Mouse (Mus musculus) inflammation-experienced regulatory T-cells, adult 6 months (primary cell): ENCODE results near the gene Gnb5. TPM values are rescaled to one million over a fixed set of nuclear protein-coding genes. Genes with fewer than 3 reads are reported as not detected.

Source experiments
- ATAC-seq: one replicate; pipeline ENCODE4 v1.8.0; 2017
- polyA plus RNA-seq, 3 experiments: library from polyadenylated mRNA; unstranded; fragments of 100-300 nt; shearing (Covaris generic); gene quantifications; one replicate each; pipeline ENCODE4 v1.2.1; 2017

Gnb5 gene
- 10 to 100 TPM in 1 of 3 experiments, 1 to 10 TPM in 2; 6.8 to 10.1 (median 8.8) TPM for polyA plus RNA-seq

DNA sequence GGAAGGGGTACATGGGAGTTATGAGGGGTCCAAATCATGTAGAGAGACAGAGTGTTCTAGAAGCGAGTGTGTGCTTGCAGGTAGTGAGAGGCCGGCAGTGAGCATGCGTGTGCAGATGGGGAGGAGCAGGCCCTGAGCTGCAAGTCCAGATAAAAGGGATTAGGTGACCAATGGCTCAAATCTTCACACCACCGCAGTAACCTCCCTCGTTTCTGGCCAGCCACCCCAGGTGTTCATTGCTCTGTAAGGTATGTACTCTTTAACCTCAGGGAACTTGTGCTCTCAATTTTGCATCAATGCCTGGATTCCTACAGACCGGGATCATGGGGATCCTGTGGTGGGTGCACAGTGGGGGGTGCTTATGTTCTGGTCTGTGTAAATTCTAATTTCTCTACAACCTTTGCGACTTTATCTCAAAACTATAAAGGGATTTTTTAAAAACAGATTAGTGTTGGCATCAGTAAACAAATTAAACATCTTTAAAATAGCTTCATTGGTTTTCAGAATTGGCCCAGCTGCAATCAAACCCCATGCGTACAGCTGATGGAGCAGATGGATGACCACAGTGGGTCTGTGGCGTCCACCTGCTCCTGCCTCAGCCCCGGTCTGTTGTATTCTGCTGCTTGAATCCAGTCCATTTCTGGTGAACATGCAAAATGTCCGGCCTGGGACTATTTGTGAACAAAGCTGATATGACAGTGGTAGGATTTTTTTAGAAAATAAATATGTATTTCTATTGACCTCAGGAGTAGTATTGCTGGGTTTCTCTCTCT is at the start of gene Gnb5:
Gene Gnb5 (plus strand): TSS at position 163 of the 773 bp plus-strand sequence.
- ATAC-seq = no peak

DNA sequence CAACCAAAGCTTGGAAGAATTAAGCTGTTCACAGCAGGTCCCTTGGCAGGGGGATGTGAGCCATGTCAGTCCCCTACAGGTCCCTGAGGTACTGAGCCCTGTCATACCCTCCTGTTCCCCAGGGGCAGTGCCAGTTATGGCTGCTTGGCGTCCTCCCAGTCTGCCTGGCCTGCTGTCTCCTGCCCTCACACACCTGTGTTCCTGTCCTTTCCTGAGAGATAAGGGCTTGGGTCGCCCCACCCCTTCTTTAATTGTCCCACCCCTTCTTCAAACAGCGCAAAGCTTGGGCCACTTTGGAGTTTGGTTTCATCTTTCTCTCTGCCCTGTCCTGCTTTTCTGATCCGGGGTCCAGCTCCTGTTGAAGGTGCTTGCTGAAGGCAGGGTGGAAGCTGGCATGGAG is 47.3 kb upstream of the Gnb5 start:
- ATAC-seq = no peak

DNA sequence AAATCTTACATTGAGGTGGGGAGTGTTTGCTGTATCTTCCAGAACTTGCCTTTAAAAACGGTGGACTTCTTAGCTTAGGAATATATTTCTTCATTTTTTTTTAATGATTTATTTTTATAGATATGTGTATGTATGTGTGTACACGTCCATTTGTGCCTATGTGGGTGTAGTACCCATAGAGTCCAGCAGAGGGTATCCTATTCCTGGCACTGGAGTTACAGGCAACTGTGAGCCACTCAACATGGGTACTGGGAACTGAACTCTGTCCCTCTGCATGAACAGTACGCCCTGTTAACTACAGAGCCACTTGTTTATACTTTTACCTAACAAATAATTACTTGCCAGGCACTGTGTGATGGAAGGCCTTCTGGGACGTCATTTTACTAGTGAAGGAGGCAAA is 46.4 kb upstream of the Gnb5 start:
- no peak for ATAC-seq

DNA sequence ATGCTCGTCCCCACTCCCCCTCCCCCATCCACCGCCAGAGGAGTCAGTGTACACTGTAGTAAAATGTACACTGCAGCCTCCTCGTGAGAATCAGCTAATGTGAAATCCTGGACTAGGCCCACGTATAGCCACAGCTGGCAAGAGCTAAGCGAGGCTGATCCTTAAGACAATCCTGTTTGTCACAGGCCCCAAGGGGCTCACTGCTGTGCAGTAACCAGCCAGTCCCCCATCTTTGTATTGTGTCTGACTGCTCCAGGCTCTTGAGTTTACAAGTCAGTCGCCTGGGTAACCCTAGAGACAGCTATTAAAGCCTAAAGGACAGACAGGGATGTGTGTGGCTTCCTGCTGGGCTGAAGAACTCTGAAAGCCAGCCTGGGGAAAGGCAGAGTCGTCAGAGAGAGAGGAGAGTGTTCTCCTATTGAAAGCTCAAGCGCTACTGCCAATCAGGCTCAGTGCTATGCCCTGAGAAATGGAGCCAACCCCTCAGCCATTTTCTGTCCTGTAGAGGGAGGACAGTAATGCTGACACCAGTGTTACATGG is 44.7 kb upstream of the Gnb5 start:
- ATAC-seq = peak; percentile 14

DNA sequence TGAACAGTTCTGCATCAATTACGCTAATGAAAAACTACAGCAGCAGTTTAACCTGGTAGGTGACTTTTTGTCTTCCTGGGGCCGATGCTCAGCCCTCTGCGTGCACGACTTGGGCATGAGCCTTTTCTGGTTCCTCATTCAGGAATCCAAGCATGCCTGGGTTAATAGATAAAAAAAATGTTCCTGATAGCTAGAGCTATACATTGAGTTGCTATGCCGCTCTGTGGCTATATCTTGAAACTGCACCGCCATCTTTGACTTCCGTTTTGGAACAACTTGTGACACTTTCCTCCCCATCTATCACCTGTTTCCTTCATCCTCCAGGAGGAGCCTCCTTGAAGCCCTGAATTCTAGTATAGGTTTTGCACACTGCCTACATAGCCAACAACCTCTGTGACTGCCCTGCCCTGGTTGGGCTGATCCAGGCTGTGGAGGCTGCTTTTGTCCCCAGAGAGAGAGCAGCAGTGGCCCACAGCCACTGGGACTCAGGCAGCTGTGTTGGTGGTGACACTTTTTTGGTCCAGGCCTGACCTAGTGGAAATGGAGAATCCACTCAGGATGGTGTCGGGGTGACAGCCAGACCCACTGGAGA is 43.8 kb upstream of the Gnb5 start:
- peak; percentile 86 for ATAC-seq

DNA sequence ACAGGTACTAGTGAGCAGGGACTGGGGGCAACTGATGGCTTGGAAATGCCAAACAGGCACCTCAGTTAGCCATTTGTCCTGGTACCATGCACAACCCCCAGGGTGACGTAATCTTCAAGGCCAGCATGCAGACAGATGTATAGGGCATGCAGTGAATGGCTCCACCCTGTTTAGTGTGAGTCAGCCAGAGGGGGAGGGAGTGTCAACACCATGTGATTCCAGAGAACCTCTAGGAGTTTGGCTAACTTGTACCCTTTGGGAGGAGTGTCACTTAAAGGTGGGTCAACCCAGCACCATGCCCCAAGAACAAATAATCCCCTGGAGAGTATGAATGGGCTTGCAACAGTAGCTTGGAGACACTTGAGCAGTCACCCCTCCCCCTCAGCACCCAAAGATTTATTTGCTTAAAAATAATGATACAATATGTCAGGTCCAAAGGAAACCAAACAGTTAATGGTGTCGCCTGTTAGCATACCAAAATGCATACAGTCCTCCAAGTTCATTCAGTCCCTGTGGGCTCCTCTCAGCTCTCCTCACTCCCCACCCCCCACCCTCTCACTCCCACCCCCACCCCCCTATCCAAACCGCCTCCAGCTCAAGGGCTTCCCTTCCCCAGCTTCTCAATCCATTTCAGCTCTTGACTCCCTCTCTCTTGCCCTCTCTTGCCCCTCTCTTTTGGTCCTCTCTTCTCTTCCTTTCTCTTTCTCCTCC is 41.9 kb upstream of the Gnb5 start:
- no peak for ATAC-seq

DNA sequence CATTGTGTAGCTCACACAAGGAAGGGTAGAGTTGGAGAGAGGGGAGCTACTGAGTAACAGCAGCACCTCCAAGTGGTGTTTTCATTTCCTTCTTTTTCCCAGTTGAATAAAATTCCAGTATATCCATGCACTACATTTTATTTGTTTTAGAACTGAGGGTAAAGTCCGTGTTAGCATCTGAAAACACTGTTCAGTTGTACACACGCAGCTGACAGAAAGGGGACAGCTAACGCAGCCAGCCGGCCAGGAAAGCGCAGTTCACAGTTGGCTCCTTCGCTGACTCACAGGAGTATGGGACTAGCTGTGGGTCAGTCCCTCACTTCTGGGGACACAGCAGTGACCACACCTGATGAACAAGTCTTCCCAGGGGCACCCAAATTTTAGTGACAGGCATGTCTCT is 38.9 kb upstream of the Gnb5 start:
- no peak for ATAC-seq

DNA sequence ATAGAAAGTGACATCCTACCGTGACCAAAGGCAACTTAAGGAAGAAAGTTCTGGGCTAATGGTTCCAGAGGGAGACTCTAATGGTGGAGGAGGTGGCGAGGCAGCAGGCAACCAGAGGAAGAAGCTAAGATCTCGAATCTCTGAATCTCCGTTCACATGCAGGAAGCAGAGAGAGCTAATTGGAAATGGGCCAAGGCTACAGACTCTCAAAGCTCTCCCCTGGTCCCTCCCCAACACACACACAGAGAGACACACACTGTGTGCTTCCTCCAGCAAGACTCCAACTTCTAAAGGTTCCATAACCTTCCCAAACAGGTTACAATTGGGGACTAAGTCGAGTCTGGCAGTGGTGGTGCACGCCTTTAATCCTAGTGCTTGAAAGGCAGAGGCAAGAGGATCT is 35.7 kb upstream of the Gnb5 start:
- peak; percentile 50 for ATAC-seq

DNA sequence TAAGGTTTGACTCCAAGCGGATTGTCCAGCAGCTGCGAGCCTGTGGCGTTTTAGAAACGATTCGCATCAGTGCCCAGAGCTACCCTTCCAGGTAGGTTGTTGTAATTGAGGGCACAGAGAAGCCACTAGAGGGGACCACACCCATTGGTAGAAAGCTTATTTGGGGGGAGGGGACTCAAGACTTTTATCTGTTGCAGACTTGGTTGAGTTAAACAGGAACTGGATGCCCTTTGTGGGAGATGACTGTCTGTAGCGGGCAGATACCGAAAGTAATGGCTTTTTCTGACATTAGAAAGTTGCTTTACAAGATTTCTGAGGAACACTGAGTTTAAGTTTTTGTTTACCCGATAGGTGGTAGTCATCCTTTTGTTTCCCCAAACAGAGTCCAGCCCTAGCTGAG is 34.5 kb upstream of the Gnb5 start:
- peak; percentile 56 for ATAC-seq

DNA sequence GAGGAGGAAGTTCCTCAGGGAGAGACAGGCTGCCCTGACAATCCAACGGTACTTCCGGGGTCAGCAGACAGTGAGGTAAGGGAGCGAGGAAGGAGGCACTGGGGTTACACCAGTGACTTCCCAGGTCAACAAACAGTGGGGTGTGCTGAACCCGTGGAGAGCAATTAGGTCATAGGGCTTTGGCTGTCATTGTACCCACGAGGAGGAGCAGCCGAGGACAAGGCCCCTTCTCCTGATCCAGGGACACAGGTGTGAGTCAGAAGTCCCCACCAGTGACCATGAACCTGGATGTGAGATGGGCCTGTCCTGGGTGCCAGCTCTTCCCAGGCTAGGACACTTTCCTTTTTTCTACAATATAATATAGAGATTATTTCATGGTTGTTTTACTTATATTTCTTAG is 32.4 kb upstream of the Gnb5 start:
- no peak for ATAC-seq

DNA sequence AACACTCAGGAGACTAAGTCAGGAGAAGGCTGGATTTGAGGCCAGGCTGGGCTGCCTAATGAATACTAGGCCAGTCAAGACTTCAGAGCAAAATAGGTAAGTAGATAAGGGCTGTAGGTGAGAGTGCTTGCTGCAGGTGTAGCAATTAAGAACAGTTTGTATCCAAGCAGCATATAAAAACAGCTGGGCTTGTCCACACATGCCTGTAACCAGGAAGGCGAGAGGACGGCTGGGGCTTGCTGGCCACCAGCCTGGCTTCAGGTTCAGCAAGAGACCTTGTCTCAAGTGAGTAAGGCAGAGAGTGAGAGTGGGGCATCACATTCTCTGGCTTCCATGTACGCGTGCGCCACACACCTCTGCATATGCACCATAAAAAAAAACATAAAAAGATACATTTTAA is 31.6 kb upstream of the Gnb5 start:
- no peak for ATAC-seq

DNA sequence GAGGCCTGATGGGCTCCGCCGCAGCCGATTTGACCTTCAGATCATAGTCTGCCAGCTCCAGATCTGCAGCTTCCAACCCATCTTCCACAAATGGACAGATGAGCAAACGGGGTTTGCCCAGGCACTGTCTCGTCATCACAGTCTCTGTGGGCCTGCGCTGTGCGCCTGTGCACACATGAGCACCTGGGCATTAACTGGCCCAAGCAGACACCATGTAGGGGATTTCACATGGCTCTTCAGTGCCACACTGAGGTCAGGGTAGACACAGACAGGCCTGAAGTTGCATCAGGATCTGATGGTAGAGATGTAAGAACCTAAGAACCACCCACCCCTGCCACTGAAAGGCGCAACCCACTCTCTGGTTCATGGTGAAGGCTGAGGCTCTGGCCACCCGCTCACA is 31.0 kb upstream of the Gnb5 start:
- ATAC-seq = no peak

DNA sequence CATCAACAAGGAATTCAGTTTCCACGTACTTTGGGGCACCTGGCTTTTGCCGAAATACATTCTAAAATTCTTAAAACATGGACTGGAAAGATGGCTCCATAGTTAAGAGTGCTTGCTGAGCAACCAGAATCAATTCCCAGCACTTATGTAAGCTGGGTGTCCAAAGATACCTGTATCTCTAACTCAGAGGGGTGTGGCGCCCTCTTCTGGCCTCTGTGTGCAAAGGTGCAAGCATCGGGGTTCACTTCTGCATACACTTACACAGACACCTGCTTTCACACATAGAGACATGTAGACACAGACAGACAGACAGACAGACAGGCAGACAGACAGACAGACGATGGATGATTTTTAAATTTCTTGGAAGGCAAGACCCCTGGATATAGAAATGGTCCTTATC is 25.3 kb upstream of the Gnb5 start:
- ATAC-seq = no peak

DNA sequence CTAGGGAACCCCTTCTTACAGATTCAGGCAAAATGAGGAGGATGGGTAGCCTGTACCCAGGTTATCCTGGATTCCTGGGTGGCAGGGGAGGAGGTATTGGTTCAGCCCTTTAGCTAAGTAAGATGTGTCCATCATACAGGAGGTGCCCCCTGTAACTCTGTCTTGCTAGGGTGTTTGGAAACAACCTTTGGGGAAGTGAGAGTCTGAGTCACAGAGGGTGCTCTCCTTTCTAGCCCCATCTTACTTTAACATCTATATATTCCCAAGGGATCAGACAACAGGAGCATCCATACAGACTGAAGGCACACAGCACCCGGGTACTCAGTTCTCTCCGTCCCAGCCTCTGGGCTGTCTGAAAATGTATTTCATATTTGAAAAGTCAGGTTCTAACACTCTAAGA is 23.9 kb upstream of the Gnb5 start:
- ATAC-seq = no peak

DNA sequence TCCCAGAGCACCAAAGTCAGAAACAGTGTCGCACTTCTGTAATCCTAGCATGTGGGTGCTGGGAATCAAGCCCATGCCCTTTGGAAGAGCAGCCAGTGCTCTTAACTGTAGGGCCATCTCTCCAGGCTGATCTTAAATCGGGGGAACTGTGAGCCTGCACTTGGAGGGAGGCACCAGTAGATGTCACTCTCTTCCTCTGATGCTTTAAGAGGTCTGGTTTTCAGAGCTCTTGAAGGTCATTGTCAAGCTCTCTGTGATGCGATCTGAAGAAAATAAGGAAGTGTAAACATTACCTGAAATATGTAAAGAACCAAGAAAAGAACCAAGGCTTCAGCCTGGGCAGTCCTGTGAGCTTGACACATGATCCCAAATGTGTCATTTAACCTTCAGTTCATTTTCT is 23.3 kb upstream of the Gnb5 start:
- peak; percentile 72 for ATAC-seq

DNA sequence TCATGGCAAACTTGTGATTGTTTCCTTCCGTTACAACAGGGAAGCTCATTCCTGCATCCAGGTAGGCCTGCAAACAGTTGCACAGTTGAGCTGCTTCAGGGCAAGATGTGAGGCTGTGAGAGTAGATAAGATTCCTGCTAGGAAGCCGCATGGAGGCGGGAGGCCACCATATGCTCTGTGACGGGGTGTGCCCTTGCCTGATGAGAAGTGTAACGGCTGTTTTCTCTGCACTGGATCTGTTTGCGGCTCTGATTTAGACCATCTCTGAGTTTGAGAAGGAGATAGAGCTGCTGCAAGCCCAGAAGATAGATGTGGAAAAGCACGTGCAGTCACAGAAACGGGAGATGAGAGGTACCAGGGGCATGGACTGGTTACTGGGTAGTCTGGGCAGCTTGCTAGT is 22.5 kb upstream of the Gnb5 start:
- no peak for ATAC-seq

DNA sequence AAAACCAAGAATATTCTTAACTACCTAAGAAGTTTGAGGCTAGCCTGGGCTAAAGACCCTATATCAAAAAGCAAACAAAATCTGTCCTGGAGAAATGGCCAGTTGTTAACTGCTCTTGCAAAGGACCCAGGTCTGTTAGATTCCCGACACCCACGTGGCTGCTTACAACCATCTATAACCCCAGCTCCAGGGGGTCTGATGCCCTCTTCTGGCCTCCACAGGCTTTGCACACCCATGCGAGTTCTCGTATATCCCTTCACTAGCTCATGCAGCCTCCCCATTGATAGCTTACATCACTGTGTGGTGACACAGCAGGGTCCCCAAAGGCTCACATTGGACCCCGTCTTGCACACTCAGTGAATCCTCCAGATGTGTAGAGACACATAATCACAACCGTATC is 20.7 kb upstream of the Gnb5 start:
- ATAC-seq = no peak

DNA sequence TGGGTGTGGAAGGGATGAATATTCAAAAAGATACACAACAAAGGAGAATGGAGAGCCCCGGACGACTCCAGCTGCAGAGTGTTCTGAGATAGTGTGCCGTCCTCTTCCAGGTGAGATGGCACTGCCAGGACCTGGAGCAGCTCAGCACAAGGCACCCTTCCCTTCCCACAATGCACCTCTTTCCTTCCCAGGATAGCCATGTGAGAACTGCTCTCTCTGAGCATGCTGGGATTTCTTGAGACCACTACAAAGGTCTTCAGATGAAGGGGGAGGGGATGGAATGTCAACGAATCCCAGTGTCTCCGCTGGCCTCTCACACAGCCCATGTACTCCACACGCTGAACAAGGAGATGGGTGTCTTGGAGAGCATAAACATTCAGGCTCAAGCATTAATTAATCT is 18.5 kb upstream of the Gnb5 start:
- ATAC-seq = no peak

DNA sequence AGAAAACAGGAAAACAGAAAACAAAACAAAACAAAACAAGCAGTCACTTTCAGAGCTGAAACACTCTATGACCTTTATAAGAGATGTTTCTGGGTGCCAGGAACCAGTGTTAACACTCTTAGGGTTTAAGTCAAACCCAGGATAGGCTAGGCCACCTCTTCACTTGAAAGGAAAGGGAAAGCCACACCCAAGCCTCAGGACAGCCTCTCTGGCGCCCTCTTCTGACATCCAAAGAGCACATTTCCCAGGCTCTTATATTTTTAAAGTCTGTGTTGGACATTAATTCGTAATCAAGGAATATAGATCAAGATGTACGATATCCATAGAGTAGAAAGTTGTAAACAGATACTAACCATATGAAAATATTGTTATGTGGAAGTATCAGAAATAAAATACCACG is 16.5 kb upstream of the Gnb5 start:
- no peak for ATAC-seq

DNA sequence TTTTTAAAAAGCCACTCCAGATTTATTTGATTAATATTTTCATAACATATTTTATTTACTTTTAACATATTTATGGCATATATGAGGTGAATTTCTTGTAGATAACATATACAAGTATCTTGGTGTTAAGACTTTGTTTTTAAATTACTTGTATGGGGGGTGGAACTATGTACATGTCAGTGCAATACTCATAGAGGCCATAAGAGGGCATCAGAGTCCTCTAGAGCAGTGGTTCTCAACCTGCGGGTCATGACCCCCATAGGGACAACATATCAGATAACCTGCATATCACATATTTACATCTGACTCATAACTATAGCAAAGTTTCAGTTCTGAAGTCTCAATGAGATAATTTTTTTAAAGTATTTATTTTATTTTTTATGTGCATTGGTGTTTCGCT is 6.7 kb upstream of the Gnb5 start:
- peak; percentile 56 for ATAC-seq

DNA sequence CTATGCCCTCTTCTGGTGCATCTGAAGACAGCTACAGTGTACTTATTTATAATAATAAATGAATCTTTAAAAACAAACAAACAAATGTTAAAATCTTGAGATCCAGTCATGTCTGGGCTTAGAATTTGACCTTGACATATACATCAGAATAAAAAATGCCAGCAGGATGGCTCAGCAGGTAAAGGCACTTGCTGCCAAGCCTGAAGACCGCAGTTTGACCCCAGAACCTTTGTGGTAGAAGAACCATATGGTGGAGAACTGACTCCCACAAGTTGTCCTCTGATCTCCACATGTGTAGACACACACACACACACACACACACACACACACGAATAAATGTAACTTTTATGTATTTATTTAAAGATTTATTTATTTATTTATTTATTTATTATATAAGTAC is 3.1 kb upstream of the Gnb5 start:
- no peak for ATAC-seq

DNA sequence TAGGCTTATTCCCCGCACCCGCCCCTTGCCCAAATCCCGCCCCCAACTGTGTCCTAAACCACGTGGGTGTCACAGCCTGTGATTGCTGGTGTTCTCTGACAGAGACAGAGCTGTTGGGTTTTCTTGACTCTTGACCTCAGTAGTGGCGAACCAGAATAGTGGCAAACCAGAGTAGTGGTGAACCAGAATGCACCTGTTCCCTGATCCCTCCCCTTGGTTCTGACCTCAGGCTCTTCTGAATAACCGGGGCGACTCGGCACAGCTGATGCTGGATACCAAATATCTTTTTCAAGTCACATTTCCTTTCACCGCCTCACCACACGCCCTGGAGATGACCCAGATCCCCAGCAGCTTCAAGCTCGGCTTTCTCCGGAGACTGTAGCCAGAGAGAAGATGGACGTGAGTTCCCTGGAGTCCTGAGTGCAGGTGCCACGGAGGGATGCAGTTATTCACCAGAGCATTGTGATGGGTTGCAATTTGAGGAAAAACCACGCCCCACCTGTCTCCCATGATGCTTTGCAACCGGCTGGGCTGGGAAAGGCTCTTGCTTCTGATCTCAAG is 2.3 kb upstream of the Gnb5 start:
- ATAC-seq = no peak

DNA sequence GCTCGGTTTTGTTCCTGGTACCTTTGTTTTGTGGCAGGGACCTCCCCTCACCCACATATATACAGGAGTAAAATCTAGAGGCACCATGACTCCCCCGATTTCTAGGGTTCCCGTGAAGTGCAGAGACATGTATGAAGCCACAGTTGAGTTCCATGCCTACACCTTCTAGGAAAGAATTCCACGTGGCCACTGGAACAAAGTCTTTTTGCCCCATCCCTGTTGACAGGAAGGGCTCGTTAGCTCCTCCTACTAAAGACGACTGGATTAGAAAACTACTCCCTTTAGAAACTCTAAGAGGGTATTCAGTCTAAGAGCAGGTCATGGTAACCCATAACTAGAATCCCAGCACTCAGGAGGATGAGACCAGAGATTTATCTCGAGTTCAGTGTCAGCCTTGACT is 1.8 kb upstream of the Gnb5 start:
- ATAC-seq = no peak
